Mouse (Mus musculus) cortical plate, adult 2 months (tissue): ENCODE results near the gene Pygo2.

Experiments used
- CTCF ChIP-seq: fragments of 200-500 bp; IDR thresholded peaks from 2 replicates; pipeline ENCODE4 v1.5.1; 2011; ENCODE audit warnings: mild to moderate bottlenecking, control low read depth, low read length; ENCODE audit not compliant: insufficient read depth; ENCODE audit errors: extremely low read depth
- POLR2A ChIP-seq: fragments of 200-500 bp; IDR thresholded peaks from 2 replicates; pipeline ENCODE4 v1.6.1; 2011; ENCODE audit warnings: mild to moderate bottlenecking, low read length, control low read depth; ENCODE audit not compliant: insufficient read depth; ENCODE audit errors: extremely low read depth

DNA sequence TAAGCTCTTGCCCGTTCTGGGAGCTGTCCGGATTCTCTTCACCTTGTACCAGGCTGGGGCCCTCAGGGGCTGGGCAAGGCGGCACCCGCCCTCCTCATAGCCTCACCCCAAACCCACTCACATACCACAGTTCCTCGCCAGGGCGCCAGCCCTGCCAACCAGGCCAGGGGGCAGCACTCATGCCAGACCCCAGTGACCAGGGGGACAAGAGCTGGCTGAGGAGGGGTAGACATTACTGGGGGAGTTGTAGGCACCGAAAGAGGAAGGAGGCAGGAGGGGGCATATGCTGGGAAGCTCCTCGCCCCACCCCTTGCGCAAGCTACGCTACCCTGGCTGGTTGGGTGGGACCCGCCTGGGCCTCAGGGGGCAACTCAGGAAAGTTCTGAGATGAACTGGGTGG, 42.4 kb upstream of the Pygo2 start:
- no peak for TF ChIP-seq CTCF
- no peak for TF ChIP-seq POLR2A
